Mouse (Mus musculus) thymus, adult 18-20 months (tissue): ENCODE data around the gene Rnf166.

Experiments used
- DNase-seq, 2 experiments: peaks; one replicate each; pipeline ENCODE4 v3.0.0; 2022; ENCODE audit warnings: mixed read lengths in 2 of 2

Gene Rnf166

DNA sequence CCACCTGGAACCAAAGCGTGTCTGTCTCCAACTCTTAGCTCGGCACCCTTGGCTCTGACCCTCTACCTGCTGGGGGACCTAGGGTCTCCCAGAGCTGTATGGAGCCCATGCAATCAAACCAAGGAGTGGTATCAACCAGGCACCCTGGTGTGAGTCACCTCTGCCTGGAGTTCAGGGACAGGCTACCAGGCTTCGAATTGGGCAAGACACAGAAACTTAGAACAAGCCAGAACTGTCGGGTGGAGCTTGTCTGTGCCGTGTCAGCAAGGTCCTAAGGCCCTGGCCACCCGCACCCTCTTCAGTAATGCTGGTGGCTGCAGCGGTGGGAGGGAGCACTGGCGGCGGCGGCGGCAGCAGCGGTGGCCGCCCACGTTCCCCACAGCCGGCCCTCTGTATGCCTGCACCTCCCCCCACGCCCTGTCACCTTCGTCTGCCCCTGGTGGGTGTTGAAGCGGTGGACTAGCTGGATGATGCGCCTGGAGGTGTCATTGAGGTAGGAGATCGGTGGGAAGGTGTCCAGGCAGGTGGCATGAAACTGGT is 39.2 kb downstream of the Rnf166 start:
- no peak for DNase-seq

GRCm38 (mm10) chr8:122436146-122436545 is 39.7 kb downstream of the Rnf166 start:
- DNase-seq: no peak

DNA sequence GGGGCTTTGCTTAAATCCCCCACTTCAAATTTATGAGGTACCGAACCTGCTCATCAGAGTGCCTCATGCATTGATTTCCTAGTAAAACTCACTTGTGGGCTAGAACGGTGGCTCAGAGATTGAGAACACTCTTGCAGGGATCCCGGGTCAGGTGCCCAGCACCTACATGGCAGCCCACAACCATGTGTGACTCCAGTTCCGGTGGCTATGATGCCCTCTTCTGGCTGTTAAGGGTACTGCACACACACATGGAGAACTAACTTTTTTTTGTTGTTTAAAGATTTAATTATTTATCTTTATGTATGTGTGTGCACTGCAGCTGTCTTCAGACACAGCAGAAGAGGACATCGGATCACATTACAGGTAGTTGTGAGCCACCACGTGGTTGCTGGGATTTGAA is 40.5 kb downstream of the Rnf166 start:
- DNase-seq: no peak

DNA sequence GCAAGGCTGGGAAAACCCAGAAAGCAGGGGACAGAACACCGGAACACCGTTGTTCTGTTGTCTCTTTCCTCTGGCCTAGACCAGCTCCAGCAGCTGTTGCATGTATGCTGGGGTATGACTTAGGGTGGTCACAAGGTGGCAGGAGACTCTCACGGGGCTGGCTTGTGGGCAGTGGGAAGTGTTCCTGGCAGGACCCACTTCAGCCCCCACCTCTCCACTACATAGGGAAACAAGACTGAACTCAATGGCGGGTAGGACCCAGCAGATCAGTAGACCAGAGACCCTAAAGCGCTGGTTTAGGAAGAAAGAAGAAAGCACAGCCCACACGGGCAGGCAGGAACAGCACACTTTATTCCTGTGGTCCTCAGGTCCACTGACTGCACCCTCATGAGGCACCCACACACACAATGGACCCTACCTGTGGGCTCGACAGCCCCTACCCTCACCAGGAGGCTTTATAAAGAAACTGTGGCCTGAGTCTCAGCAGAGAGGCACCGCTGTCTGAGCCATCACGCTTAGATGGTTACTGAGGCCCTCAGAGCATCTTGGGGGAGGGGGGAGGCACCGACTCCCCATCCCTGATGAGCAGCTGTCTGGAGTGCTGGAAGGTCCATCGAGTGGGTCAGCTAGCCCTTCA is 42.5 kb downstream of the Rnf166 start:
- DNase-seq: no peak

GRCm38 (mm10) chr8:122432443-122433268 is 43.2 kb downstream of the Rnf166 start, which contains the start of gene Cyba:
Gene Cyba (minus strand): TSS chr8:122432930.
- DNase-seq: peak; percentile 78 to 90

DNA sequence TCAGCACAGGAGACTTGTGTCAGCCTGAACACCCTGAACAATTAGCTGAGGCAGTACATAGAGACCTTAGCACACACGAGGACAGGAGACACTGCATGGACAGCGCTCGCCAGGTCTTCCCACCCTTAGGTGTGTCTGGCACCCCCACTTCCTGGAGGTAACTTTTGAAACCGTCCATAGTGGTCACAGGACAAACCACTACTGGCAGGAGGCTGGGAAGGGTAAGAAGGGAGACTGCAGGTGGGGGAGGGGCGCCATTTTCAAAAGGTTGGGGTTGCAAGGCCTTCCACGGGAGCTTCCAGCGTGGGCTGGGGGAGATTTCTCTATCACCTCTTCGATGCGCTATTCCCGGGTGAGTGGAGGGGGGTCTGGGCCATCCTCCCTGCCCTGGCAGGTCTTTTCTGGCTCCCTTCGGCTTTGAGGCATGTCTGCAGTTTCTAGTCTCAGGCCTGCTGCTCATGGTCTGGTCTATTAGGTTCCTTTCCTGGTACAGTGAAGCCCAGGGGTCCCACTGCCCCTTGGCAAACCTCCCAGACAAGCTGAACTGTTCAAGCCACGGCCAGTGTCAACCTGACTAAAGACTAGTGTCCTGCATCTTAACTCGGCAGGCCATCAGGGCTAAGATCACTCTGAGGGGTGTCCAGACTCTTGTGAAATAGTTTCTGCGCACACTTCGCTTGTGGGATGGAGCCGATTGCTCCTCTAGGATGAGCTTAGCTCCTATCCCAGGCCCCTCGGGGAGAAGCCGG is 44.0 kb downstream of the Rnf166 start:
- no peak for DNase-seq

GRCm38 (mm10) chr8:122430646-122431045 is 45.2 kb downstream of the Rnf166 start:
- DNase-seq: no peak

DNA sequence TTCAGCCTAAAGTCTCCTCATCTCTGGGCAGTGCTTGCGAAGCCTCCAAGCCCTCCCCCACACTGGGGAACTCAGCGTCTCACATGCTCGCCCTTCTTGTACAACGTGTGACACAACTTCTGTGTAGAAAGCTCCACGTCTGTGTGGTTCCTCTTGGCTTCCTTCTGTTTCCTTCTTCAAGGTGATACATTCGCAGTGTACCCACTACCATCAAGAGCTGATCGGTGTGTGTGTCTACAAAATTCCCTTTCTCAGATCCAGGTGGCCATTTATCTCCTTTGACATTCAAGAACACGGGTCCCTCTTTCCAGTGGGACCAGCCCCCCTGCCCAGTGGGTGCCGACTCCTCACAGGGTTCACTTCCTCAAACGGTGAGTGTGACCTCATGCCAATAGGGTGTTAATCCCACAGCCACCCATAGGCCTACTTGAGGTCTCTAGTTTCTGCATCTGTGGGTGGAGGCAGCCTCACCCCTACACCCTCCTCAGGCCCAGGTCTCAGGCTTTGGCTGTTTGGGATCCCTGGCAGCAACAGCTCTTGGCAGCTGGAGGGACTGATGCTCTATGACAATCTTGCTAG is 45.7 kb downstream of the Rnf166 start:
- DNase-seq: no peak

- DNase-seq: no peak
Observed at GRCm38 (mm10) chr8:122428163-122428562, 47.7 kb downstream of the Rnf166 start.

- no peak for DNase-seq
Observed at GRCm38 (mm10) chr8:122427607-122428006, 48.3 kb downstream of the Rnf166 start.

GRCm38 (mm10) chr8:122426145-122426544 is 49.7 kb downstream of the Rnf166 start:
- no peak for DNase-seq

GRCm38 (mm10) chr8:122423659-122424058 is 52.2 kb downstream of the Rnf166 start:
- DNase-seq: no peak

- DNase-seq: no peak
Observed at GRCm38 (mm10) chr8:122423217-122423616, 52.6 kb downstream of the Rnf166 start.

DNA sequence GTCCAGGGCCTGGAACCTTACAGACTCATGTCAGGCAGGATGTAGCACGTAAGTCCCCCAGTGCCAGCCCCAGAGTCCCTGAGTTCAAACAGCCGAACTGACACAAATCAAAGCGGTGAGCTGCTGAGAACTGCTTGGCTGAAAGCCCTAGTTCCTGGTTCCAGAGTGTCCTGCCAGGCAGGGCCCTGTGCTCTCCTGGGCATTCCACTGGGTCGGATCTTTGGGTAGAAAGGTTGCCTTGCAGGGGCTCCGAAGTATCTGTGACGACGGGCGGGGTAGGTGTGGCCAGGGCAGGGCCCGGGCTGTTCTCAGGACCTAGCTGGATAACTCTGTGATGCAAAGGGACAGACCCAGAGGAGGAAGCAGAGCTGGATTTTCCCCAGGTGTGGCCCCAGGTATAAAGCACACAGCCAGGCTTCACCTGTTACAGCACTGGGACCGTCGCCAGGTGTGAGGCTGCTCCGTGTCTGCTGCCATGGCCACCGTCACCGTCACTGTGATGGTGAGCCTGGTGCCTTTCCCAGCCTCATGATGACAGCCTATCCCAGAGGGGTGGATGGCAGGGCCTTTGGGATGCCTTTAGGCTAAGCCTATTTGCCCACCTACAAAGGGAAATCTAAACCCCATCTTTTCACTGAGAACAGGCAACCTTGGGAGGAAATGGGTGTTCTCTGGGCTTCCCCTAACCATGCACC is 54.3 kb downstream of the Rnf166 start, which contains the start of gene Il17c:
Gene Il17c (plus strand): TSS at position 645 of the 695 bp plus-strand sequence.
- no peak for DNase-seq

GRCm38 (mm10) chr8:122419881-122420555 is 55.8 kb downstream of the Rnf166 start:
- DNase-seq: no peak
